Mouse (Mus musculus): ENCODE data around the gene Lipc. TPM values are rescaled to one million over a fixed set of nuclear protein-coding genes. Genes with fewer than 3 reads are reported as not detected.

Lipc gene
- not detected for total RNA-seq (2022)

DNA sequence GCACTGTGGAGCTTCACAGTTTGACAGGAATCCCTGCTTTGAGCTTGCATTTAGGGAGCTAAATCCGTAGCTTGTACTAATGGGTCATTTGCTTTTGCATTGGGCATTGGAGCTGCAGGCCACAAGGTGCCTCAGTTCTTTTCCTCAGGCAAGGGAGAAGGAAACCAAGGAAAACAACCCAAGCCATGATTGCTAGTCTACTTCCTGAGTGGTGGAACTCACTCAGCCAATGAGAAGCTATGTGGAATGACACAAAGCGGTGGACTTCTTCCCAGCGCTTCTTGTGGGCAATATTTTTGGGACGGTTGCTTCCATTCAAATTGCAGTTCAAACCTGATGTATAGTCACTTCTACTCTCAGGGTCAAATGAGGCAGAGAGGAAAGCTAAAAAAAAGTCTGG is at the start of gene Lipc:
TSS of gene Lipc (minus strand) at position 101 of the 400 bp plus-strand sequence.
- DNase-seq (ENCODE audit: low spot score in 2 of 2): no peak

DNA sequence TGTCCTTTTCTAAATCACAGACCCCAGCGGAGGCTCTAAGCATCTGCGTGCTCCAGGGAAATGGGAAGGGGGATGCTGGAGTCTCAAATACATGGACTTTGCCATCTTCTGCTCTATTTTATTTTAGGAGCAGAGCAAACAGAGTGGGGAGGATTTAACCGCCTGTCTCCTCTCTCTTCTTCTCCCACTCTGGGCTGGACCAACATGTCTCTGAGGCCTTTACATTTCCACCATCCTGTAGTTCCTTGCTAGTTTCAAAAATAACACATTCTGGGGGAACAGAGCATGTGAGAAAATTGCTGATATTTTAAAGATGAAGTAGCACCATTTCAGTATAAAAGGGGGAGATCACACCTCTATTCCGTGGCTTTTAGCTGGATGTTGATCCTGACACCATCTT is 47.1 kb upstream of the Lipc start:
- DNase-seq (ENCODE audit: low spot score in 2 of 2): no peak

DNA sequence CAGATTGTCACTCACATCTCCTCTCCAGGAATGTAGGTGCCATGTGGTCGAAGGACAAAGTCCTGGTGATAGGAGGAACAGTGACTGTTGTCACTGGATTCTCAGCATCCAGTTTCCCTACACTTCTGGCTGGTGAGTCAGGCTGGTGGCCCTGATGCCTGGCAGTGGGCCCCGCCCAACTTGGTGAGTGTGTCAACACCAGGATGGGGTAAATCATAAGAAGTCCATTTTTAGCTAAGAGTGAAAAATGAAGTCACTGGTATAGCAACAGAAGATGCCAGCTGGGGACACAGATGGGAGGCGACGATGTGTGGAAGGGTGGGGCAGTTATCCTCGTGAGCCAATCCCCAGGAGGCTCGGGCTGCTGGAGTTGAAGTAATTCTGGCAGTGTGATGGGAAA is 46.7 kb upstream of the Lipc start:
- no peak for DNase-seq (ENCODE audit: low spot score in 2 of 2)

DNA sequence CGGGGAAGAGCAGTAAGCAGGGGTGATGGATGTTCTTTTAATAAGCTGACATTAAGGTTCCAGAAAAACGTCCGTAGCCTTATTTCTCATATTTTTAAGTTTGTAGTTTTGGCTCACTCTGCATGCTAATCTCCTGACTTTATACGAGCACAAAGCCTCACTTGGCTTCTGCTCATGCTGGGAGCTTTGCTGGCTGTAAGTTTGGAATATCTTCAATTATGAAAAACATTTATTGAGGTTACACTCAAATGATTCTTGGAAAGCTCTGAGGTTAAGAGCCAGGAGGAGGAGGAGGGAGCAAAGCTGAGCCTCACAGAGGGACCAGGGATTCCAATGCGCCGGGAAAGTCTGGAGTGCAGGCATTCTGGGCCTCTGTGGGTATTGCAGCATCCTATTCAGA is 41.3 kb upstream of the Lipc start:
- no peak for DNase-seq (ENCODE audit: low spot score in 2 of 2)

DNA sequence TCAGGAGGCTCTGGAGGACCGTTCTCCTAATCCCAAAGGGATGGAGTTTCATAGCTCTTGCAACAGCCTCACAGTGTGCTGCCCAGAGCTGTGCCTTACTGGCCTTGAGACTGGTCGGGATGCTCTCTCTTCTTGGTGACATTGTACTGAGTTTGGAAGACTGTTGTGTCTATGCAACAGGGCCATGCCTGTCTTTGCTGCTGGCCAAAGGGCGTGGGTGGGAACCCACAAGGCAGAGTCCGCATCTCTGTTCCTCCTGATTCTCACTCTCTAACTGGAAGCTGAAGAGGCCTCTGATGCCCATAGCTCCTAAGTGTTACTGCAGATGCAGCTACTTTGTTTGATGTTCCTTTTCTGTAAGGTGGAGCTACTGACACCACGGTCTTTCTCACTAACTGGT is 39.4 kb upstream of the Lipc start:
- no peak for DNase-seq (ENCODE audit: low spot score in 2 of 2)

DNA sequence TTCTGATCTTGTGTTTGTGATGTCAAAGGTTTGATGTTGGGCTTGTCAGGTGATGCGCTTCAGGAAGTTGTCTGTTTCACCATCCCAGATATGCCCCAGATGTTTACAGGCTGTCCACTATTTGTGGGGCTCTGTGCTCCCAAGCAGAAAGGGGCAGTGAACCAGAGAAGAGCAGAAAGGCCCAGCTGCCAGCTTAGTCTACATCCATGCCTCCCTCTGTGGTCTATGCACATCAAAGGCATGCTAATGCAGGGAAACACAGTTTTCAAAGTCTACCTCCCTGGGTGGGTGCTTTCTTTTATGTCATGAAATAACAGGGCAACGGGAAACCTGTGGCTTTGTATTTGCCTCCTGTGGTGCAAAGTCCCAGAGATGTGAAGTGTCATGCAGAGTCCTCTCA is 35.2 kb upstream of the Lipc start:
- no peak for DNase-seq (ENCODE audit: low spot score in 2 of 2)

DNA sequence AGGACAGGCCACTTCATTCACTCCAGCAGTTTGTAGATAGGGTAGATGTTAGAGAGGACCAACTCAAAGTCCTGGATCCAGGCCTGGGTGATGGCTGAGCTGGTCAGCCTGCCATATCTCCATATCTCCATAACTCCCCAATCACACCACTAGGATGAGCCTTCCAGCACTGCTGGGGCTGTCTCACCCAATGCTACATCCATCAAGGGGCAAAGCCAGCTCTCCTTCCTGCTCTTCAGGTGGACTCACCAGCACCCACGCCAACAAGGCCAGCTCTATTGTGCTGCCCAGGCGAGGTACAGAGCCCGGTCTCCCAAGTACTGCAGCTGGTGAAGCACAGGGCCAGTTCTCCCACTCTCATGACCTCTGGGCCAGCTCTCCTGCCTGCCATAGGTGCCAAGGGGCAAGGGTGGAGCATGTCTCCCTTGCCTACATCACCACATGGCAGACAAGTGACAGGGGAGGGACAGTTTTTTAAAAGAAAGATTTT is 31.0 kb upstream of the Lipc start:
- DNase-seq (ENCODE audit: low spot score in 2 of 2): no peak

DNA sequence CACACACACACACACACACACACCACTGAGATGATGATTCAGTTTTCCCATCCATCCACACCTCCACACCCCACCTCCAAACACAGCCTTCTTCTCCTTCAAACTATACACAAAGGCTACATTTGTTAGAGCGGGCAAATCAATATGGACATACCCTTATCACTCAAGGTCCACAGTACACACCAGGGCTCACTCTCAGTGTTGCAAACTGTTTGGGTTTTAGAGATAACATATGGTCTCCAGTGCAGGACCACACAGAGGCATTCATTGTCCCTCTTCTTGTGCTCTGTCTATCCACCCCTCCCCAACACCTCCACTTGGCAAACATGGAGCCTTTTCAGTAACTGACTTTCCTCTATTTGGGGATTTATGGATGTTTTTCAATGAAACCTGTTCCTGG is 29.7 kb upstream of the Lipc start:
- DNase-seq (ENCODE audit: low spot score in 2 of 2): no peak

DNA sequence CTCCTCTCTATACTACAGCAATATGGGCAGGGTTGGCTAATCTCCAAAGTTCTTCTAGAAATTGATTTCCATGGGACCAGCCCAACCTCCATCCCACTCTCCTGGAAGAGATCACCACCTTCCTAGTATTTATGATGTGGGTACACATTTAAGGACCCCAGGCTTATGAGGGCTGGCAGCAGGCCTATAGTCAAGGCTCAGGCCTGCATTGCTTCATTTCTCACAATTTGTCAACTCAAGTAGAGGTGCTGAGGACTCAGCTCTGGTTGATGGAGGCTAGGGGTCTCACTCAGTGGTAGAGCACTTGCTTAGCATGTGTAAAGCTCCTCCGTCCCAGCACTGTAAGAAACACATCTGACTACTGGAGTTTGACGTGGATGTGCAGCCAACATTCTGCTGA is 27.6 kb upstream of the Lipc start:
- no peak for DNase-seq (ENCODE audit: low spot score in 2 of 2)

DNA sequence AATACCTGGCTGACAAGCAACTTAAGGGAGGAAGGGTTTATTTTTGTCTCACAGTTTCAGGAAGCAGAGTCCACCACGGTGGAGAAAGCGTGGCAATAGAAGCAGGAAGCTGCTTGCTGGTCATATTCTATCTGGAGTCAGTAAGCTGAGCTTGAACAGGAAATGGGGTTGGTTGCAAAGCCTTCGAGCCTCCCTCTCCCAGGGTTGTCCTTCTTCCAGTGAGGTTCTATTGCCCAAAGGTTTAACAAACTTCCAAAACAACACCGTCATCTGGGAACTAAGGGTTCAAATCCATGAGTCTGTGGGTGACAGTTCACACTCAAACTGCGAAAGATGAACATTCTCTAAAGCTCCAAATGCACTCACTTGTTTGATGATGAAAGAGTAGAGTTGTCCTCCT is 27.1 kb upstream of the Lipc start:
- no peak for DNase-seq (ENCODE audit: low spot score in 2 of 2)

DNA sequence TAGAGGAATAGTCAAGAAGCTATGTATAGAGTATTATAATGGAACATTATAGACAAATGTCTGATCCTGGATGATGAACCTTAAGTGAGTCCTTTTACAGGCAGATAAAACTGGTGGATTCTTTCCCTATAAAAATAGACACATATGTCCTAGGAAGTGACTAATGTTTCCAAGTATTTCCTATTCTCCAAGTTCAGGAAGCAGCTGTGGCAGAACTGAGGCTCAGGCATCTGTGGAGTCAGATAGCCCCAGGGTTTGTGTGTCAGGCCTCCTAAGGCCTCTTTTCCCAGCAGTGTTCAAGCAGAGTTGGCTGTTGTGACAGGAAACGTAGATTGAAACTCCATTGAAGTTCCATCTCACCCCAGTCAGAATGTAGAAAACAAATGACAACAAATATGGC is 25.4 kb upstream of the Lipc start:
- no peak for DNase-seq (ENCODE audit: low spot score in 2 of 2)

DNA sequence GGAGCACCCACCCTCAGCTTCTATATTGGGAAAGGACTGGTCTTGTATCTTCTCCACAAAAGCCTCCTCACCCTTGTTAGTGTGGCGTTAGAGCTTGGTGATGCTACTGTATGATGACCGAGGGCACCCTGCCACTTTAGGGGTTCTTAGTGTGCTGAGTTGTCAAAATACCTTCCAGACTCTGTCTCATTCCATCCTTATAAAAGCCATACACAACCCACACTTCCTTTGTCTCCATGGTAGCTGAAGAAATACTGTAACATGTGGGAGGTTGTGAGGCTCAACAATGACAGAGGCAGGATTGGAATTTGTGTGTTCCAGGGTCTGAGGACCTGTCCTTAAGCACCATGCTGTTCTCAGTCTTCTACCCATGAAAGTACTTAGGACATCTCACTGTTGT is 23.9 kb upstream of the Lipc start:
- no peak for DNase-seq (ENCODE audit: low spot score in 2 of 2)

DNA sequence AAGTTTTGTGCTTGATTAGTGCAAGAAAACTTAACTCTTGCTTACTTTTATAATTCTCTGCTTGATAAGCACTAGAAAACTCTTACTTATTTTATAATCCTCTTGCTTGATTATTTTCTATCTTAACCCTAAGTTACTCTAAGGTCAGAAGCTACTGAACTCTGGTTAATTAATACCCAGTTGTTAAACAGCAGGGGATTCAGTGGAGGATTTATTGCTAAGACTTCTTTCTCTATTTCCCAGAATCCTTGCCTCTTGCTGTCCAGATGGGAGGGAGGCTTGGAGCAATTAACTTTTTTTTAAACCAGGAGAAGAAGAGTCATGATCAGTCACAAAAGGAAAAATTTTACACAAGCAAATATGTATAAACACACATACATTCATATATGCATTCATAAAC is 21.3 kb upstream of the Lipc start:
- DNase-seq (ENCODE audit: low spot score in 2 of 2): no peak

DNA sequence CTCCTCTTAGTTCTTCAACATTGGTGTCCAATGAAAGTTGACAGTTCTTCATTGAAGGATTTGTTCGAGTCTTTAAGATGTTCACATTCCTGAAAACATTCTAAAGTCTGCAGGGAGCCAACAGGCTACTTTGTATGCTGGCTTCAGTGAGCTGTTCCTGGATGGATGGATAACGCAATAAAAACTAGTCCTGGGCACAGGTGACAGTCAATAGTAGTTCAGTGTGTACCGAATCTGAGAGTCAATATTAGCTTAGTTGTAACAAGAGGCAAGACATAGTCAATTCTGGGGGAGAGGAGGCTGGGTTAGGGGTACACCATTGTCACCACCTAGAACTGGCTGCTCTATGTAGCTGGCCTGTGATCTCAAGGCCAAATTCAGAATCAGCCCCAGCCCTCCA is 17.2 kb upstream of the Lipc start:
- no peak for DNase-seq (ENCODE audit: low spot score in 2 of 2)

DNA sequence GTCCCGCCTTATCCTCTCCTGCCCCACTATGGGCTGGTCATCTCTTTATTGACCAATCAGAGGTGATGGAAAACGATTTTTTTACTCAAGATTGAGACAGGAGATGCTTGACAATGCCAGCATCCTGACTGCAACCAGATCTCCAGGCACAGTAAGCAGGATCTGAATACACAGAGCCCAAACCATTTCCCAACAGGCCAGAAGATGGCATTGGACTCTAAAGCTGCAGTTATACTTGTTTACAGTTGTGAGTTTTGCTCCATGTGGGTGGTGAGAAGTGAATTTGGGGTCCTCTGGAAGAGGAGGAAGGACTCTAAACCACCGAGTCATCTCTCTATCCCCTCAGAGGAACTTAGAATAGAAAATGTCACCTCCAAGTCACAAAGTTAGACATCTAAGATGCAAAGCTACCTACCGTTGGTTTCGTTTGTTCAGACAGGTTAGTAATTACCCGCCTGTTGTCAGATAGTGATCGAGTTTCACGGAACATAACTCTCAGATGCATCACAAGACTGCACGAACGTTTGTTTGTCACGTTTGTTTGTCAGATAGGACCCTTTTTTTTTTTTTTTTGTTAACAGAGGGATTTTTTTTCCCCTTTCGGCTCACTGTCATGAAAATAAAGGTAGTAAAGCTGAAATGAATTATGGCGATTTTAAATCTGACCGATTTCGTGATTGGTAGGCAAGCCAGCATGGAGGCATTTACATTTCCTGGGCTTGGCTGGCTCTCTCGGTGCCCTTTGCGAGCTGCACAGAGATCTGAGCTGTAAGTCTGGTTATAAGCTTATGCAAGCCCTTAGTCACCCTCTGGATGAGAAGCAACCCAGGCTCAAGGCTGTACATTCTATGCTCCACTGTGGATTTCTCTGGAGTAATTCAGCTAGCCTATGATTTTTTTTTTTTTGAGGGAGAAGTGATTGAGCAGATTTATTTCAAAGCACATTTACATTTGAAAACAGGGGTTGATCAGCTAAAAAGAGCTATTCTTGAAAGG is 14.3 kb upstream of the Lipc start:
- DNase-seq (ENCODE audit: low spot score in 2 of 2): no peak

DNA sequence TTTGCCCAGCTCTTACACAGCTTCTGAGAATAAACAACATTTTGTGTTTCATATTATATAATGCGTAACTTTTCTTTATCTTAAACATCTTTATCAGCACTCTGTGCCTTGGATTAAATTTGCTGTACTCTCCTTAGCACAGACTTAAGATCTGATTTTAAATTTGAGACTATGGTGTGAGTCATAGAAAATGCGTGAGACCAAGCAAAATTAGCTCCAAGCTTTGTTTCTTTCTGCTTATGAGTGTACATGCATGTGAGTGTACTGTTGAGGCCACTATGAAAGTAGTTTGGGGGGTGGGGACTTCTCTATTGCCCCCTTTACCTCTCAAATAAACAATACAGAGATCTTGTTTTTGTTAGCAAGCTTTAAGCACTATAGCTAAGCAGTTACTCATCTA is 13.4 kb upstream of the Lipc start:
- DNase-seq (ENCODE audit: low spot score in 2 of 2): no peak

DNA sequence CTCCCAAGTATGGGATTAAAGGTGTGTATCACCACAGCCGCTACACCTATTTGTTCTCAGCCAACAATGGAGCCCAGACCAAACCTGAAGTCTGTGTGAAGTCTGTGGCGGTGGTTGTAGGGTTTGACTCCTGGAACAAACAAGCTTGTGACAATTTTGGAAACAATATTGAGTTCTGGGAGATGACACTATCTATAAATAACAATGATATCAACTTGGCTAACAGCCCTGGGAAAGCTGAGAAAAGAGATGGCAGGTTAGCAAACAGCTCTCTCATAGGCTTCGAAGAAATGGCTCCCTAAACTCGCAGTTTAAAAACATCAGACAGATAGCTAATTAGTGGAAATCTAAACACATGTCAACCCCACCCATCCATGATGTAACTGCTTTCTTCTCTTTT is 13.0 kb upstream of the Lipc start:
- no peak for DNase-seq (ENCODE audit: low spot score in 2 of 2)

DNA sequence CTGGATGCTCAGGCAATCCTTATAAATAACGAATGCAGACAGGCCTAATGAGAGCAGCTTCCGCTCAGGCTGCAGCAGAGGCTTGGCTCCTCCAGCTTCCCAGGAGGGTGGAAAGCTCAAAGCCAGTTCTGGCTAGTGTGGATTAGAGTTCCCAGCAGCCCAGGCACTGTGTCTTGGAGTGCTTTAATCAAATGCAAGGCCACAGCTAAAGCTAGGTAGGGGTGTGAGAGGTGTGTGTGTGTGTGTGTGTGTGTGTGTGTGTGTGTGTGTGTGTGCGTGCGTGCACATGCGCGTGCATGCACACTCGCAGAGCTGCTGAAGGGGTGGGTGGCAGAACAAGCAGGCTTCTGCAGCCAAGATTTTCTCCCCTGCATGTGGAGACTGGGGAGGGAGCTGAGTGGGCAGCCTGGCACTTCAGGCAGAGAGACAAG is 11.4 kb upstream of the Lipc start:
- no peak for DNase-seq (ENCODE audit: low spot score in 2 of 2)

DNA sequence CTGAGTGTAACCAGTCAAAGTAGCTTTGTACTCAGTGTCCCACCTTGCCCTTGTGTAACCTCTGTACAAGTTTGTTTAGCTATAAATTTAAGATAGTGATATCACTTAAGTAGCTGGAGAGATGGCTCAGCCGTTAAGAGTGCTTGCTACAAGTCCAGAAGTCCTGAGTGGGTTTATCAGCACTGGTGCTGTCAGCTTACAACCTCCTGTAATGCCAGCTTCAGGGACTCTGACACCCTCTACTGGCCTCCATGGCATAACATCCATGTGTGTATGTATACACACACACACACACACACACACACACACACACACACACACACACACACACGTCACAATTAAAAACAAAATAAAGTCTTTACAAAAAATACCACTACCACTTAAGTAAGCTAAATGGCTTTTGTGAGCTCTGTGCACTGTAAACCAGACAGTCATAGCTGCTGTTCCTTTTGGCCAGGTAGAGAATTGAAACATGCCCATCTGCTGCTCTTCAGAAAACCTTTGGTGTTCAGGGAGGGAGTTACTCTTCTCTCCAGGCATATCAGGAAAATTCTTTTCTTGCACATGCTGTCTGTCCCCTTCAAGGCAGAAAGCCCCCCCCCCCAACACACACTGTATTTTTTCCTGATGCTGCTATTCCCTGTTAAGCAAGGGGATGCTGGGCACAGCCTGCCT is 10.9 kb upstream of the Lipc start:
- no peak for DNase-seq (ENCODE audit: low spot score in 2 of 2)

DNA sequence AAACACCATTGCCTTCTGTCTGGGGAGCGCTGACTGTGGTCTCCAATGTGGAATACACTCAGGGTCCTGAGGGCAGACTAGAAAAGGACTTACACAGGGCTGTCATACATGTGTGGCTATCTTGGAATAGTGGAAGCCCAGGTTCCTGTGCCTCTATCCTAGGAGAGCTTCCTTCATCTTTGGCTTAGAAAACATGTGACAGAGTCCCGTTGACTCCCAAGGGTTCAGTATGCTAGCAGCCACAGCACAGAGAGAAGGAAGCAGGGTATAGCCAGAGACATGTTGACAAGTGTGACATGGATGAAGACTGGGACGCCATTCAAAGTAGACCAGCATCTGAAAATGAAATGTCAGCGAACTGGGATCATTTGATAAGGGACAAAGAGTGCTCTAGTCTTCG is 8.3 kb upstream of the Lipc start:
- DNase-seq (ENCODE audit: low spot score in 2 of 2): no peak

DNA sequence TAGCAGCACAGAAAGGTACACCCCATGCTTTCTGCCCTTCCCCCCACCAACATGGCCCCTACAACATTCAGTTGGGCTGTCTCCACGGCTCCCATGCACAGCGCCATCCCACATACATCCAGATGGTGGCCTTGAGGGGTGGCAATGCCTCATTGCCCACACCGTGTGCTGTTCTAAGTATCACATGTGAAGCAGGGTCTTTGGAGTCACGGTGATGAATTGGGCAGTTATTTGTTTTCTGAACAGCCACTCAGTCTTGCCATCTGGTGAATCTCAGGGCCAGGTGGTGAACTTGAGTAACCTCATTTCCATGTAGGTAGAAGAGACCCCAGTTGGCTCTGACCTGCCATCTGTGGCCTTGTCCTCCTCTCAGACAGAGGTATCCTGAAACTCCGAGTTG is 7.8 kb upstream of the Lipc start:
- DNase-seq (ENCODE audit: low spot score in 2 of 2): no peak

DNA sequence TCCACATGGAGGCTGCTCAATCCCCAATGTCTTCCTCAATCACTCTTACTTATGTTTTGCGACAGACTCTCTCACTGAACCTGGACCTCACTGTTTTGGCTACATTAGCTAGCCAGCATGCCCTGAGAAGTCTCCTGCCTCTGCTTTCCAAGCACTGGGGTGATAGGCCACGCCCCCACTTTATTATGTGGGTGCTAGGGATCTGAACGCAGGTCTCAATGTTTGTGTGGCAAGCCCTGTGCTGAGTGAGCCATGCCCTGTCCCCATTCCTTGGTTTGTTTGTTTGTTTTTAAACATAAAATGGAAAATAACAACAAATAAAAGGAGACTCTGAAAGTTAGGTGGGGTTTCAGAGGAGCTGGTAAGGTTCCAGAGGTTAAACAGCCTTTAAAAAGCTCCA is 7.4 kb upstream of the Lipc start:
- DNase-seq (ENCODE audit: low spot score in 2 of 2): no peak

DNA sequence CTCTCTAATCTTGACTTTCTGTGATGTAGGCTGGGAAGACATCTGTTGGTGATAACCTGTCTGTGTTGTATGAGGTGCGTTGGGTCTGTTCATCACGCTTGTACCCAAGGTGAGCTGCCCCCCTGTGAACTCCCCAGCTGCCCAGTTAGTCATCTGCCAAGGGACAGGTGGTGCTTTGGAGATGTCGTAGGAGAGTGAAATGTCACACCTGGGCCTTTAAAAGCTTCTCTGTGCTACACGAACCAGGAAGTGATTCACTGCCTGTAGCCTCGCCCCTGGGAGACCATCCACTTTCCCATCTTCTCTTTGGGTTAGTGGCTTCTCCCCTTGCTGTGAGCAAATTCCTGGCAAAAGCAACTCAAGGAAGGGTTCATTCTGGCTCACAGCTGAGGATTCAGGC is 6.4 kb upstream of the Lipc start:
- no peak for DNase-seq (ENCODE audit: low spot score in 2 of 2)
